In the genomic region with DNA sequence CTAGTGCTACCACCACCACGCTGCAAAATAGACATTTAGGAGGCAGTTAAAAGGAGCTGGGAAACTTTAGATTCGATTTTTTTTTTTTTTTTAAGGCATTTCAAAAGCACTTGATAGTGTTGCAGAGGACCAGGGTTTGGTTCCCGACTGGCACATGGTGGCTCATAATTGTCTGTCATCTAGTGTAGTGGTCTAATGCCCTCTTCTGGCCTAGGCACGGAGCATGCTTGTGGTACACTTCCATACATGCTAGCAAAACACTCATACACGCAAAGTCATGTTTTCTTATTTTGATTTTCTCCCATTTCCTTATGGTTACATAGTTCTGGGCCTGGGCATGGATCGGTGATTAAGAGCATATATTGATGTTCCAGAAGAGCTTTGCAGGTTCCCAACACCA, we compare ENCODE assay signal across 23 mouse cellular contexts. TPM values are rescaled to one million over a fixed set of nuclear protein-coding genes. Genes with fewer than 3 reads are reported as not detected.
DNase-seq lines count a peak whose midpoint lies in the region; ATAC-seq and TF ChIP-seq lines count a peak whose summit lies in the region.
"Had no signal": no experiment of that assay in that cellular context is flagged by ENCODE, and none has a peak within 500 bp of the region (broad histone marks: within the 10 kb centered on the region; RNA-seq: fewer than 3 reads in every experiment).

No protein-coding gene starts in this region.

- H3K27me3 ChIP-seq in kidney, embryonic 16.5 days (ENCODE audit: insufficient read depth, low read length) = no peaks in the 10 kb centered on the region
- no peaks in the 10 kb centered on the region for H3K27me3 ChIP-seq in liver, embryonic 14.5 days (ENCODE audit: control insufficient read depth, insufficient read depth, low read length)
- no peaks in the 10 kb centered on the region for H3K27me3 ChIP-seq in liver, embryonic 11.5 days (replicated peaks; ENCODE audit: control insufficient read depth, insufficient read depth, low read length)
- no peaks in the 10 kb centered on the region for H3K27me3 ChIP-seq in CH12.LX (replicated peaks)
- no peaks in the 10 kb centered on the region for H3K27me3 ChIP-seq in neural tube, embryonic 15.5 days (replicated peaks)
- H3K27me3 ChIP-seq: embryonic facial prominence, embryonic 12.5 days; hindbrain, embryonic 13.5 days; limb, embryonic 15.5 days; midbrain, embryonic 12.5 days; Patski had no signal

- WGBS in kidney, embryonic 16.5 days = 90% methylated on average over 6 of the region's 6 CpGs
- WGBS in liver, embryonic 14.5 days (ENCODE audit: insufficient replicate concordance) = 74% methylated on average over 6 of the region's 6 CpGs
- 86% methylated on average over 6 of the region's 6 CpGs for WGBS in liver, embryonic 11.5 days
- 94% methylated on average over 6 of the region's 6 CpGs for WGBS in neural tube, embryonic 15.5 days

- H3K27ac ChIP-seq in kidney, embryonic 16.5 days (ENCODE audit: low read length) = no peak overlapping the region
- no peak overlapping the region for H3K27ac ChIP-seq in liver, embryonic 14.5 days
- no peak overlapping the region for H3K27ac ChIP-seq in liver, embryonic 11.5 days (ENCODE audit: low read depth, low read length)
- no peak overlapping the region for H3K27ac ChIP-seq in CH12.LX (ENCODE audit: insufficient read depth, low read depth)
- no peak overlapping the region for H3K27ac ChIP-seq in neural tube, embryonic 15.5 days (replicated peaks)
- H3K27ac ChIP-seq: embryonic facial prominence, embryonic 12.5 days; heart, embryonic 10.5 days; hindbrain, embryonic 13.5 days; left cerebral cortex, adult 2 months; limb, embryonic 15.5 days; midbrain, embryonic 12.5 days had no signal

- TF ChIP-seq POLR2A in CH12.LX (IDR thresholded peaks at IDR 0.05; ENCODE audit: low read depth, low read length) = no peak

- DNase-seq in heart, adult 11 months = peak; percentile 42
- DNase-seq in heart, postnatal 36 days = no peak
- DNase-seq in kidney, adult 9 months = peak; percentile 19
- DNase-seq in liver, embryonic 14.5 days (ENCODE audit: low read depth in 3 of 3, low spot score in 3 of 3) = no peak
- DNase-seq in liver, embryonic 11.5 days (ENCODE audit: low spot score) = no peak
- DNase-seq in CH12.LX (ENCODE audit: extremely low read depth) = no peak
- DNase-seq: adrenal gland, postnatal 36 days; cerebellum, adult 11 months; cerebellum, postnatal 10 days; heart, postnatal 14 days; kidney, postnatal 25 days; left cerebral cortex, postnatal 4 days had no signal

- peak; percentile 8 for TF ChIP-seq RAD21 in CH12.LX (IDR thresholded peaks at IDR 0.05; ENCODE audit: low read depth, low read length)

- no peak for TF ChIP-seq EP300 in liver, embryonic 14.5 days (IDR thresholded peaks at IDR 0.05; ENCODE audit: low read depth)
- no peak for TF ChIP-seq EP300 in CH12.LX (IDR thresholded peaks at IDR 0.05; ENCODE audit: low read length)

- peaks cover 23% of the 10 kb centered on the region for H3K36me3 ChIP-seq in kidney, embryonic 16.5 days (ENCODE audit: insufficient read depth, low read length)
- peaks cover 8% of the 10 kb centered on the region for H3K36me3 ChIP-seq in liver, embryonic 14.5 days (replicated peaks; ENCODE audit: control insufficient read depth, insufficient read depth, low read depth)
- H3K36me3 ChIP-seq in liver, embryonic 11.5 days (ENCODE audit: control insufficient read depth, insufficient read depth, low read length) = peaks cover 4% of the 10 kb centered on the region; the same call in 1 of the 2 replicates
- peaks cover 12 to 56% of the 10 kb centered on the region in 2 experiments for H3K36me3 ChIP-seq in CH12.LX (replicated peaks in 1 of 2; ENCODE audit: control insufficient read depth in 1 of 2, insufficient read depth in 1 of 2, low read length in 1 of 2)
- peaks cover 17% of the 10 kb centered on the region for H3K36me3 ChIP-seq in neural tube, embryonic 15.5 days

- intact Hi-C loops in heart, postnatal 36 days (cut with DNase I) = no loop called here

- H3K79me2 ChIP-seq in CH12.LX (replicated peaks; ENCODE audit: control insufficient read depth, extremely low read depth, insufficient read depth, poor library complexity, severe bottlenecking) = no peaks in the 10 kb centered on the region

- no peak overlapping the region for H3K4me3 ChIP-seq in kidney, embryonic 16.5 days (ENCODE audit: low read length)
- no peak overlapping the region for H3K4me3 ChIP-seq in liver, embryonic 14.5 days (ENCODE audit: insufficient read depth in 1 of 2, low read depth in 2 of 2, low read length in 2 of 2)
- no peak overlapping the region for H3K4me3 ChIP-seq in liver, embryonic 11.5 days (ENCODE audit: low read depth, low read length)
- H3K4me3 ChIP-seq in CH12.LX (replicated peaks in 1 of 3; ENCODE audit: low read depth in 2 of 3, low read length in 2 of 3, poor library complexity in 1 of 3) = no peak overlapping the region
- no peak overlapping the region for H3K4me3 ChIP-seq in neural tube, embryonic 15.5 days (replicated peaks)
- H3K4me3 ChIP-seq: embryonic facial prominence, embryonic 12.5 days; heart, embryonic 10.5 days; hindbrain, embryonic 13.5 days; left cerebral cortex, adult 2 months; limb, embryonic 15.5 days; midbrain, embryonic 12.5 days had no signal

- H3K9me3 ChIP-seq in kidney, embryonic 16.5 days (ENCODE audit: low read length) = no peaks in the 10 kb centered on the region
- no peaks in the 10 kb centered on the region for H3K9me3 ChIP-seq in liver, embryonic 14.5 days (ENCODE audit: control insufficient read depth, low read length)
- no peaks in the 10 kb centered on the region for H3K9me3 ChIP-seq in liver, embryonic 11.5 days (ENCODE audit: control insufficient read depth, low read length)
- H3K9me3 ChIP-seq in CH12.LX (replicated peaks; ENCODE audit: low read length) = no peaks in the 10 kb centered on the region
- no peaks in the 10 kb centered on the region for H3K9me3 ChIP-seq in neural tube, embryonic 15.5 days (replicated peaks)
- H3K9me3 ChIP-seq: embryonic facial prominence, embryonic 12.5 days; G1E; heart, embryonic 10.5 days; hindbrain, embryonic 13.5 days; limb, embryonic 15.5 days; midbrain, embryonic 12.5 days had no signal

- TF ChIP-seq CTCF in liver, embryonic 14.5 days (IDR thresholded peaks at IDR 0.05; ENCODE audit: low read depth) = peak; percentile 15; the same call in 1 of the 2 replicates
- 0 out of 4 replicates have a peak, but pooled peaks of 1 of the 2 experiments have one; percentile 22 for TF ChIP-seq CTCF in CH12.LX (conservative IDR thresholded peaks at IDR 0.05 in 1 of 2, IDR thresholded peaks at IDR 0.05 in 1 of 2; ENCODE audit: low read depth in 2 of 2, low read length in 2 of 2)

- dilution Hi-C loops in CH12.LX (cut with MboI; ENCODE audit: extremely low pct_ligation_motif_present, extremely low pct_unique_long_range_greater_than_20kb, low sequenced_read_pairs) = no loop called here

- H3K4me2 ChIP-seq in kidney, embryonic 16.5 days (replicated peaks; ENCODE audit: low read depth, low read length) = no peak overlapping the region
- H3K4me2 ChIP-seq in liver, embryonic 14.5 days (ENCODE audit: low read depth) = no peak overlapping the region
- H3K4me2 ChIP-seq in liver, embryonic 11.5 days = no peak overlapping the region
- H3K4me2 ChIP-seq in CH12.LX (ENCODE audit: insufficient read depth, low read depth, poor library complexity, severe bottlenecking) = no peak overlapping the region
- no peak overlapping the region for H3K4me2 ChIP-seq in neural tube, embryonic 15.5 days
- H3K4me2 ChIP-seq: embryonic facial prominence, embryonic 12.5 days; hindbrain, embryonic 13.5 days; limb, embryonic 15.5 days; midbrain, embryonic 12.5 days had no signal

- H3K9ac ChIP-seq in kidney, embryonic 16.5 days (replicated peaks; ENCODE audit: low read length) = no peak overlapping the region
- no peak overlapping the region for H3K9ac ChIP-seq in liver, embryonic 14.5 days (replicated peaks)
- H3K9ac ChIP-seq in liver, embryonic 11.5 days (ENCODE audit: low read depth, low read length) = no peak overlapping the region
- no peak overlapping the region for H3K9ac ChIP-seq in CH12.LX (ENCODE audit: insufficient read depth, low read depth)
- H3K9ac ChIP-seq in neural tube, embryonic 15.5 days (replicated peaks) = no peak overlapping the region
- H3K9ac ChIP-seq: embryonic facial prominence, embryonic 12.5 days; hindbrain, embryonic 13.5 days; limb, embryonic 15.5 days; midbrain, embryonic 12.5 days had no signal

- ATAC-seq in kidney, embryonic 16.5 days (ENCODE audit: low FRiP score, low TSS enrichment) = no peak
- no peak for ATAC-seq in liver, embryonic 14.5 days (ENCODE audit: insufficient read depth)
- ATAC-seq in liver, embryonic 11.5 days (replicated peaks; ENCODE audit: low FRiP score) = no peak
- ATAC-seq in neural tube, embryonic 15.5 days (ENCODE audit: low FRiP score) = no peak
- ATAC-seq: inflammation-experienced regulatory T-cells, adult 6 months; Patski had no signal

- H3K4me1 ChIP-seq in kidney, embryonic 16.5 days (ENCODE audit: insufficient read depth, low read length) = no peaks in the 10 kb centered on the region
- H3K4me1 ChIP-seq in liver, embryonic 14.5 days (replicated peaks; ENCODE audit: control insufficient read depth in 2 of 2, insufficient read depth in 2 of 2, low read length in 1 of 2) = no peaks in the 10 kb centered on the region
- H3K4me1 ChIP-seq in liver, embryonic 11.5 days (replicated peaks; ENCODE audit: control insufficient read depth, insufficient read depth, low read length) = no peaks in the 10 kb centered on the region
- H3K4me1 ChIP-seq in CH12.LX (ENCODE audit: control insufficient read depth in 1 of 2, insufficient read depth in 2 of 2) = no peaks in the 10 kb centered on the region
- H3K4me1 ChIP-seq in neural tube, embryonic 15.5 days = no peaks in the 10 kb centered on the region
- H3K4me1 ChIP-seq: embryonic facial prominence, embryonic 12.5 days; heart, embryonic 10.5 days; hindbrain, embryonic 13.5 days; limb, embryonic 15.5 days; midbrain, embryonic 12.5 days had no signal

- in situ Hi-C loops in CH12.LX (cut with MboI; ENCODE audit: low pct_ligation_motif_present, low pct_unique_long_range_greater_than_20kb, low sequenced_read_pairs) = no loop called here

TF ChIP-seq in CH12.LX, 34 proteins besides CTCF, POLR2A, EP300 and RAD21 (continues in another document):
- TF ChIP-seq ZKSCAN1 (IDR thresholded peaks at IDR 0.05; ENCODE audit: borderline replicate concordance, low read depth, low read length) = no peak
- TF ChIP-seq MXI1 (IDR thresholded peaks at IDR 0.05; ENCODE audit: low read depth, low read length) = no peak
- no peak for TF ChIP-seq POLR2AphosphoS2 (IDR thresholded peaks at IDR 0.05; ENCODE audit: low read depth, low read length)

RNA-seq across cellular contexts. Expression of a gene that starts 40.3 kb away (rescaled TPM):
- total RNA-seq in heart, postnatal 36 days (2021) = 10 to 100 TPM; 23.1 to 28.8 TPM
- polyA plus RNA-seq in kidney, embryonic 16.5 days (2015; fragmentation: Nextera tagmentation; extraction: Ambion mirVana) = 199 and 205 TPM in 2 replicates
- 22.6 and 36.5 TPM in 2 replicates for polyA plus RNA-seq in liver, embryonic 14.5 days (2012; rRNA removed)
- polyA plus RNA-seq in liver, embryonic 14.5 days (2014; fragmentation: Nextera tagmentation; extraction: Ambion mirVana) = 65.4 and 70.5 TPM in 2 replicates
- polyA plus RNA-seq in liver, embryonic 11.5 days (2014; fragmentation: Nextera tagmentation; extraction: Ambion mirVana) = 187 and 208 TPM in 2 replicates
- total RNA-seq in CH12.LX (2012; rRNA removed) (140 and 172 TPM in 2 replicates), CH12.LX (2014; rRNA removed) (305 and 306 TPM in 2 replicates)
- 240 and 284 TPM in 2 replicates for polyA plus RNA-seq in CH12.LX (2012; ENCODE audit: insufficient read length, low read depth)
- polyA plus RNA-seq in neural tube, embryonic 15.5 days (2015; fragmentation: Nextera tagmentation; extraction: Ambion mirVana) = 170 and 187 TPM in 2 replicates

Comparison
In these comparisons a context has a peak if more than half of its experiments do, and no peak if none do; other contexts are left out.
1. DNase-seq: peak in heart, adult 11 months (single experiment) and kidney, adult 9 months (single experiment); none in heart, postnatal 36 days (0 of 2), liver, embryonic 14.5 days (0 of 3), liver, embryonic 11.5 days (single experiment) and CH12.LX (single experiment).